In genomic region chr2:178101957-178102356, GRCm38 (mm10) we compare ENCODE assay signal across 8 mouse cellular contexts. TPM values are rescaled to one million over a fixed set of nuclear protein-coding genes. Genes with fewer than 3 reads are reported as not detected.
DNase-seq lines count a peak whose midpoint lies in the region; ATAC-seq and TF ChIP-seq lines count a peak whose summit lies in the region.

No protein-coding gene starts in this region.

- no peaks in the 10 kb centered on the region; the same call in 1 of the 2 replicates for H3K27me3 ChIP-seq in heart, embryonic 10.5 days (ENCODE audit: insufficient read depth, poor library complexity, severe bottlenecking)
- H3K27me3 ChIP-seq in limb, embryonic 13.5 days, result no peaks in the 10 kb centered on the region
- no peaks in the 10 kb centered on the region for H3K27me3 ChIP-seq in midbrain, postnatal 0 days (ENCODE audit: insufficient read depth, low read length)

- DNase-seq in thymus, postnatal 0 days (ENCODE audit: low spot score), result peak; percentile 16
- DNase-seq in thymus, adult 18-20 months, result no peak
- peak; percentile 86 to 91 for DNase-seq in cerebellum, postnatal 25 days
- peak; percentile 85 for DNase-seq in heart, embryonic 10.5 days (ENCODE audit: low spot score)
- peak; percentile 35 for DNase-seq in kidney, adult 9 months
- DNase-seq in midbrain, postnatal 0 days (ENCODE audit: low spot score), result peak; percentile 70
- no peak for DNase-seq in ovary, postnatal 10 days (ENCODE audit: low spot score)

- no peak overlapping the region for H3K27ac ChIP-seq in heart, embryonic 10.5 days
- no peak overlapping the region for H3K27ac ChIP-seq in limb, embryonic 13.5 days
- H3K27ac ChIP-seq in midbrain, postnatal 0 days (ENCODE audit: low read depth, low read length), result no peak overlapping the region

- no peak overlapping the region for H3K9ac ChIP-seq in limb, embryonic 13.5 days
- H3K9ac ChIP-seq in midbrain, postnatal 0 days (replicated peaks; ENCODE audit: low read length, poor library complexity, severe bottlenecking), result no peak overlapping the region

- no peaks in the 10 kb centered on the region for H3K36me3 ChIP-seq in heart, embryonic 10.5 days
- H3K36me3 ChIP-seq in limb, embryonic 13.5 days, result no peaks in the 10 kb centered on the region
- H3K36me3 ChIP-seq in midbrain, postnatal 0 days (ENCODE audit: insufficient read depth, low read length), result no peaks in the 10 kb centered on the region

- H3K4me1 ChIP-seq in heart, embryonic 10.5 days, result no peaks in the 10 kb centered on the region
- 0 out of 2 replicates have a peak, but pooled peaks cover 3% of the 10 kb centered on the region for H3K4me1 ChIP-seq in limb, embryonic 13.5 days
- no peaks in the 10 kb centered on the region for H3K4me1 ChIP-seq in midbrain, postnatal 0 days (ENCODE audit: insufficient read depth, low read length)

- ATAC-seq in limb, embryonic 13.5 days (ENCODE audit: low FRiP score, low read depth), result peak; percentile 68
- 0 out of 2 replicates have a peak, but pooled peaks have one; percentile 67 for ATAC-seq in midbrain, postnatal 0 days (ENCODE audit: low FRiP score)

- no peak overlapping the region for H3K4me3 ChIP-seq in heart, embryonic 10.5 days
- H3K4me3 ChIP-seq in limb, embryonic 13.5 days, result no peak overlapping the region
- no peak overlapping the region for H3K4me3 ChIP-seq in midbrain, postnatal 0 days (ENCODE audit: low read depth, low read length)

- WGBS in heart, embryonic 10.5 days, result 11% methylated on average over 7 of the region's 7 CpGs
- WGBS in limb, embryonic 13.5 days, result 9% methylated on average over 7 of the region's 7 CpGs
- WGBS in midbrain, postnatal 0 days, result 15% methylated on average over 7 of the region's 7 CpGs

- no peaks in the 10 kb centered on the region for H3K9me3 ChIP-seq in heart, embryonic 10.5 days
- no peaks in the 10 kb centered on the region for H3K9me3 ChIP-seq in limb, embryonic 13.5 days
- H3K9me3 ChIP-seq in midbrain, postnatal 0 days (ENCODE audit: low read length), result no peaks in the 10 kb centered on the region

- TF ChIP-seq CTCF in midbrain, postnatal 0 days (IDR thresholded peaks at IDR 0.05), result peak; percentile 80

- no peak overlapping the region for H3K4me2 ChIP-seq in limb, embryonic 13.5 days (replicated peaks)
- no peak overlapping the region for H3K4me2 ChIP-seq in midbrain, postnatal 0 days (ENCODE audit: low read depth, low read length, poor library complexity, severe bottlenecking)

RNA-seq across cellular contexts. Expression of gene Phactr3, which starts 16.8 kb away (rescaled TPM):
- 0.46 and 0.49 TPM in 2 replicates for polyA plus RNA-seq in thymus, postnatal 0 days (2015; fragmentation: Nextera tagmentation; extraction: Ambion mirVana)
- polyA plus RNA-seq in heart, embryonic 10.5 days (2016; fragmentation: Nextera tagmentation; extraction: Ambion mirVana), result 10.8 and 14.0 TPM in 2 replicates
- 1.2 TPM in 2 replicates for polyA plus RNA-seq in limb, embryonic 13.5 days (2015; fragmentation: Nextera tagmentation; extraction: Ambion mirVana)
- 105 and 130 TPM in 2 replicates for total RNA-seq in midbrain, postnatal 0 days (2014; rRNA removed)
- 94.2 and 96.5 TPM in 2 replicates for polyA plus RNA-seq in midbrain, postnatal 0 days (2015; fragmentation: Nextera tagmentation; extraction: Ambion mirVana)

RNA-seq across cellular contexts. Expression of gene Zfp931, which starts 23.7 kb away (rescaled TPM):
- 9.5 and 10.1 TPM in 2 replicates for polyA plus RNA-seq in thymus, postnatal 0 days (2015; fragmentation: Nextera tagmentation; extraction: Ambion mirVana)
- polyA plus RNA-seq in heart, embryonic 10.5 days (2016; fragmentation: Nextera tagmentation; extraction: Ambion mirVana), result 15.8 and 16.1 TPM in 2 replicates
- polyA plus RNA-seq in limb, embryonic 13.5 days (2015; fragmentation: Nextera tagmentation; extraction: Ambion mirVana), result 16.9 and 18.6 TPM in 2 replicates
- 17.4 and 17.5 TPM in 2 replicates for total RNA-seq in midbrain, postnatal 0 days (2014; rRNA removed)
- 12.9 and 14.8 TPM in 2 replicates for polyA plus RNA-seq in midbrain, postnatal 0 days (2015; fragmentation: Nextera tagmentation; extraction: Ambion mirVana)

Comparison
In these comparisons a context has a peak if more than half of its experiments do, and no peak if none do; other contexts are left out.
1. DNase-seq: peak in thymus, postnatal 0 days (single experiment), cerebellum, postnatal 25 days (2 of 2), heart, embryonic 10.5 days (single experiment), kidney, adult 9 months (single experiment) and midbrain, postnatal 0 days (single experiment); none in thymus, adult 18-20 months (0 of 2) and ovary, postnatal 10 days (single experiment).